In genomic region chr6:83572671-83573070, GRCm38 (mm10) we compare ENCODE assay signal across 8 mouse cellular contexts. TPM values are rescaled to one million over a fixed set of nuclear protein-coding genes. Genes with fewer than 3 reads are reported as not detected.
DNase-seq lines count a peak whose midpoint lies in the region; ATAC-seq lines count a peak whose summit lies in the region.

Gene Stambp, minus strand, starts transcription at chr6:83572729.

- no peak for DNase-seq in kidney, adult 18-20 months
- DNase-seq in MEL-GATA-1-ER (ENCODE audit: extremely low read depth, low read depth) = peak; percentile 13
- peak; percentile 17 for DNase-seq in embryonic facial prominence, embryonic 11.5 days (ENCODE audit: low spot score)
- DNase-seq in heart, postnatal 4 days = peak; percentile 28
- no peak for DNase-seq in limb, embryonic 11.5 days (ENCODE audit: low spot score)
- no peak for DNase-seq in T-cell, adult 2 months (ENCODE audit: low spot score)

- peak within 1 kb of the TSS; percentile 83 for H3K4me2 ChIP-seq in kidney, embryonic 14.5 days (replicated peaks; ENCODE audit: low read depth, low read length)
- H3K4me2 ChIP-seq in embryonic facial prominence, embryonic 11.5 days (ENCODE audit: low read depth, low read length) = peak within 1 kb of the TSS; percentile 82
- H3K4me2 ChIP-seq in limb, embryonic 11.5 days (ENCODE audit: low read depth, severe bottlenecking) = peak within 1 kb of the TSS; percentile 54
- peak within 1 kb of the TSS; percentile 77 for H3K4me2 ChIP-seq in neural tube, embryonic 14.5 days (ENCODE audit: low read depth, low read length)

- no peak within 1 kb of the TSS; the same call in 1 of the 2 replicates for H3K27ac ChIP-seq in kidney, embryonic 14.5 days (ENCODE audit: low read depth, low read length)
- H3K27ac ChIP-seq in embryonic facial prominence, embryonic 11.5 days (replicated peaks; ENCODE audit: low read depth, low read length) = no peak within 1 kb of the TSS
- H3K27ac ChIP-seq in limb, embryonic 11.5 days (replicated peaks; ENCODE audit: low read depth, low read length) = no peak within 1 kb of the TSS
- H3K27ac ChIP-seq in neural tube, embryonic 14.5 days (ENCODE audit: low read depth, low read length) = peak within 1 kb of the TSS; percentile 83

- peak; percentile 77 for ATAC-seq in kidney, embryonic 14.5 days (ENCODE audit: low FRiP score, low TSS enrichment)
- ATAC-seq in embryonic facial prominence, embryonic 11.5 days (replicated peaks; ENCODE audit: insufficient number of reproducible peaks, low FRiP score, low TSS enrichment, low read depth) = peak; percentile 76
- peak; percentile 56 for ATAC-seq in limb, embryonic 11.5 days (ENCODE audit: insufficient number of reproducible peaks, low FRiP score, low TSS enrichment, low read depth)
- peak; percentile 85 for ATAC-seq in neural tube, embryonic 14.5 days (ENCODE audit: low read depth)

- H3K9me3 ChIP-seq in kidney, embryonic 14.5 days (ENCODE audit: control insufficient read depth, low read length) = no peaks in the 10 kb centered on the region
- H3K9me3 ChIP-seq in embryonic facial prominence, embryonic 11.5 days (replicated peaks; ENCODE audit: control insufficient read depth, low read length) = no peaks in the 10 kb centered on the region
- no peaks in the 10 kb centered on the region for H3K9me3 ChIP-seq in limb, embryonic 11.5 days (ENCODE audit: control insufficient read depth, low read length)
- no peaks in the 10 kb centered on the region for H3K9me3 ChIP-seq in neural tube, embryonic 14.5 days (ENCODE audit: control insufficient read depth, low read length)

- 1% methylated on average over 7 of the region's 11 CpGs for WGBS in kidney, embryonic 14.5 days
- 1% methylated on average over 10 of the region's 11 CpGs for WGBS in embryonic facial prominence, embryonic 11.5 days
- 0% methylated on average over 6 of the region's 11 CpGs for WGBS in limb, embryonic 11.5 days
- 0% methylated on average over 5 of the region's 11 CpGs for WGBS in neural tube, embryonic 14.5 days

- no peaks in the 10 kb centered on the region; the same call in 1 of the 2 replicates for H3K36me3 ChIP-seq in kidney, embryonic 14.5 days (ENCODE audit: control insufficient read depth, insufficient read depth, low read length)
- H3K36me3 ChIP-seq in embryonic facial prominence, embryonic 11.5 days (replicated peaks; ENCODE audit: control insufficient read depth, insufficient read depth, low read depth, low read length) = no peaks in the 10 kb centered on the region
- H3K36me3 ChIP-seq in limb, embryonic 11.5 days (ENCODE audit: control insufficient read depth, insufficient read depth, low read length) = no peaks in the 10 kb centered on the region
- H3K36me3 ChIP-seq in neural tube, embryonic 14.5 days (ENCODE audit: control insufficient read depth, insufficient read depth, low read length) = peaks cover 5% of the 10 kb centered on the region; the same call in 1 of the 2 replicates

- peak within 1 kb of the TSS; percentile 70 for H3K4me3 ChIP-seq in kidney, embryonic 14.5 days (ENCODE audit: low read length)
- peak within 1 kb of the TSS; percentile 84 for H3K4me3 ChIP-seq in embryonic facial prominence, embryonic 11.5 days (ENCODE audit: low read depth, low read length)
- H3K4me3 ChIP-seq in limb, embryonic 11.5 days (ENCODE audit: low read depth, low read length) = peak within 1 kb of the TSS; percentile 87
- peak within 1 kb of the TSS; percentile 66 for H3K4me3 ChIP-seq in neural tube, embryonic 14.5 days (ENCODE audit: low read depth, low read length)

- peaks cover 8% of the 10 kb centered on the region; the same call in 1 of the 2 replicates for H3K4me1 ChIP-seq in kidney, embryonic 14.5 days (ENCODE audit: control insufficient read depth, insufficient read depth, low read length)
- peaks cover 4% of the 10 kb centered on the region; the same call in 1 of the 2 replicates for H3K4me1 ChIP-seq in embryonic facial prominence, embryonic 11.5 days (ENCODE audit: control insufficient read depth, insufficient read depth, low read length)
- peaks cover 6% of the 10 kb centered on the region for H3K4me1 ChIP-seq in limb, embryonic 11.5 days (ENCODE audit: control insufficient read depth, insufficient read depth, low read length)
- peaks cover 9% of the 10 kb centered on the region for H3K4me1 ChIP-seq in neural tube, embryonic 14.5 days (ENCODE audit: control insufficient read depth, insufficient read depth, low read length)

- no peaks in the 10 kb centered on the region for H3K27me3 ChIP-seq in kidney, embryonic 14.5 days (ENCODE audit: control insufficient read depth, insufficient read depth, low read length)
- no peaks in the 10 kb centered on the region for H3K27me3 ChIP-seq in embryonic facial prominence, embryonic 11.5 days (ENCODE audit: control insufficient read depth, insufficient read depth, low read length)
- no peaks in the 10 kb centered on the region for H3K27me3 ChIP-seq in limb, embryonic 11.5 days (ENCODE audit: control insufficient read depth, insufficient read depth, low read length)
- no peaks in the 10 kb centered on the region for H3K27me3 ChIP-seq in neural tube, embryonic 14.5 days (ENCODE audit: control insufficient read depth, insufficient read depth, low read length)

- H3K9ac ChIP-seq in kidney, embryonic 14.5 days (ENCODE audit: low read depth, low read length) = peak within 1 kb of the TSS; percentile 69
- H3K9ac ChIP-seq in embryonic facial prominence, embryonic 11.5 days (replicated peaks; ENCODE audit: low read length) = peak within 1 kb of the TSS; percentile 67
- H3K9ac ChIP-seq in limb, embryonic 11.5 days (ENCODE audit: low read length) = peak within 1 kb of the TSS; percentile 58
- peak within 1 kb of the TSS; percentile 84 for H3K9ac ChIP-seq in neural tube, embryonic 14.5 days (replicated peaks; ENCODE audit: low read depth, low read length)

RNA-seq across cellular contexts. Expression of gene Stambp, which starts in this region (rescaled TPM):
- 19.1 and 24.2 TPM in 2 replicates for polyA plus RNA-seq in kidney, embryonic 14.5 days (2014; fragmentation: Nextera tagmentation; extraction: Ambion mirVana)
- polyA plus RNA-seq in embryonic facial prominence, embryonic 11.5 days (2014; fragmentation: Nextera tagmentation; extraction: Ambion mirVana) = 20.9 and 24.5 TPM in 2 replicates
- 10 to 100 TPM; 16.0 to 18.4 TPM for total RNA-seq in heart, postnatal 4 days (2021)
- 18.4 and 19.1 TPM in 2 replicates for polyA plus RNA-seq in limb, embryonic 11.5 days (2014; fragmentation: Nextera tagmentation; extraction: Ambion mirVana)
- 61.0 and 70.1 TPM in 2 replicates for polyA plus RNA-seq in neural tube, embryonic 14.5 days (2014; fragmentation: Nextera tagmentation; extraction: Ambion mirVana)

Comparison
In these comparisons a context has a peak if more than half of its experiments do, and no peak if none do; other contexts are left out.
1. DNase-seq: peak in MEL-GATA-1-ER (single experiment), embryonic facial prominence, embryonic 11.5 days (single experiment) and heart, postnatal 4 days (single experiment); none in kidney, adult 18-20 months (single experiment), limb, embryonic 11.5 days (single experiment) and T-cell, adult 2 months (single experiment).
2. Peak in every context shown above with its lines, with median percentiles within 50 percentile points of each other: ATAC-seq, H3K4me2 ChIP-seq, H3K4me3 ChIP-seq and H3K9ac ChIP-seq.